Mouse (Mus musculus) intestine, embryonic 15.5 days (tissue): Measurements from ENCODE around the gene Cdx4. TPM values are rescaled to one million over a fixed set of nuclear protein-coding genes. Genes with fewer than 3 reads are reported as not detected.

Experiments
- polyA plus RNA-seq: library from polyadenylated mRNA; unstranded; fragments of >200 nt; fragmentation: Nextera tagmentation; extraction: Ambion mirVana; gene quantifications from 2 replicates; pipeline ENCODE4 v1.2.1, GENCODE M21; 2015

Cdx4 gene
- polyA plus RNA-seq, 1 experiment from 2014 or later: not detected

Other genes with a start within 250 kb of the Cdx4 start
- 2.6 and 2.8 TPM in 2 replicates for gene Nap1l2, start 134.8 kb upstream of the Cdx4 start, polyA plus RNA-seq
- 4.4 and 5.0 TPM in 2 replicates for gene Chic1, start 35.1 kb downstream of the Cdx4 start, polyA plus RNA-seq
- 0.35 and 0.36 TPM in 2 replicates for gene Tsx, start 93.1 kb downstream of the Cdx4 start, polyA plus RNA-seq
- not detected in 2 replicates for gene Gm26992, start 100.6 kb downstream of the Cdx4 start, polyA plus RNA-seq